Mouse (Mus musculus): ENCODE results near the gene Atf5.
A peak's percentile ranks its signal among the peaks of the same experiment; 100 is the strongest.

Atf5 gene

GRCm38 (mm10) chr7:44849416-44850111, 33.1 kb upstream of the Atf5 start:
- DNase-seq: peak; percentile 95

- peak; percentile 100 for DNase-seq
Measured at GRCm38 (mm10) chr7:44848561-44849415, 32.3 kb upstream of the Atf5 start, which contains the start of the genes Akt1s1 and Tbc1d17. Akt1s1 (plus strand) TSS chr7:44848991. Tbc1d17 (minus strand) TSS chr7:44849079.

- no peak for DNase-seq
Measured at GRCm38 (mm10) chr7:44847772-44848171, 31.3 kb upstream of the Atf5 start.

- no peak for DNase-seq
Measured at GRCm38 (mm10) chr7:44846804-44847203, 30.3 kb upstream of the Atf5 start.

- DNase-seq: no peak
Measured at GRCm38 (mm10) chr7:44845006-44845405, 28.5 kb upstream of the Atf5 start.

GRCm38 (mm10) chr7:44841825-44842463, 25.5 kb upstream of the Atf5 start:
- DNase-seq: no peak

GRCm38 (mm10) chr7:44840426-44840825, 24.0 kb upstream of the Atf5 start:
- no peak for DNase-seq

- peak; percentile 47 for DNase-seq
Measured at GRCm38 (mm10) chr7:44839491-44840191, 23.2 kb upstream of the Atf5 start.

- no peak for DNase-seq
Measured at GRCm38 (mm10) chr7:44839171-44839490, 22.7 kb upstream of the Atf5 start.

- DNase-seq: no peak
Measured at GRCm38 (mm10) chr7:44838073-44838472, 21.6 kb upstream of the Atf5 start.

GRCm38 (mm10) chr7:44836423-44837053, 20.1 kb upstream of the Atf5 start:
- no peak for DNase-seq

- DNase-seq: peak; percentile 53
Measured at GRCm38 (mm10) chr7:44836016-44836404, 19.6 kb upstream of the Atf5 start.

GRCm38 (mm10) chr7:44835373-44836015, 19.0 kb upstream of the Atf5 start:
- DNase-seq: peak; percentile 62

- DNase-seq: no peak
Measured at GRCm38 (mm10) chr7:44832763-44833162, 16.3 kb upstream of the Atf5 start.

- no peak for DNase-seq
Measured at GRCm38 (mm10) chr7:44828706-44829105, 12.2 kb upstream of the Atf5 start.

GRCm38 (mm10) chr7:44826771-44827170, 10.3 kb upstream of the Atf5 start:
- peak; percentile 40 for DNase-seq

GRCm38 (mm10) chr7:44824872-44825271, 8.4 kb upstream of the Atf5 start:
- DNase-seq: peak; percentile 91

- no peak for DNase-seq
Measured at GRCm38 (mm10) chr7:44823409-44823808, 7.0 kb upstream of the Atf5 start.

GRCm38 (mm10) chr7:44821666-44822448, 5.4 kb upstream of the Atf5 start:
- no peak for DNase-seq

- DNase-seq: no peak
Measured at GRCm38 (mm10) chr7:44820525-44820924, 4.1 kb upstream of the Atf5 start.

GRCm38 (mm10) chr7:44819863-44820262, 3.4 kb upstream of the Atf5 start:
- DNase-seq: peak; percentile 25

All from lung, postnatal 36 days (tissue).